Mouse (Mus musculus) liver, postnatal 0 days (tissue): Measurements from ENCODE around the gene Slc25a26. TPM values are rescaled to one million over a fixed set of nuclear protein-coding genes. Genes with fewer than 3 reads are reported as not detected.

Experiments used
- ATAC-seq: fragments of 200-750 bp; cut with Nextera tagmentation; 2 replicates; pipeline ENCODE4 v1.8.0; 2017; ENCODE audit warnings: mild to moderate bottlenecking, moderate library complexity
- DNase-seq: peaks from one replicate; pipeline ENCODE4 v3.0.0-alpha.2; 2016
- H3K27ac ChIP-seq: fragments of 300-500 bp; sonication (generic); 2 replicates; pipeline ENCODE4 v1.5.1; 2014; ENCODE audit warnings: antibody characterized with exemption, moderate library complexity, mild to moderate bottlenecking, low read depth
- H3K27me3 ChIP-seq: fragments of 300-500 bp; sonication (generic); 2 replicates; pipeline ENCODE4 v1.6.1; 2014; ENCODE audit warnings: low read length, control low read depth, mixed read lengths; ENCODE audit not compliant: insufficient read depth
- H3K36me3 ChIP-seq: fragments of 300-500 bp; sonication (generic); replicated peaks from 2 replicates; pipeline ENCODE4 v1.6.1; 2014; ENCODE audit warnings: mild to moderate bottlenecking, control low read depth, low read length, moderate library complexity, mixed read lengths; ENCODE audit not compliant: insufficient read depth
- H3K4me1 ChIP-seq: fragments of 300-500 bp; sonication (generic); 2 replicates; pipeline ENCODE4 v1.6.1; 2014; ENCODE audit warnings: antibody characterized with exemption, mild to moderate bottlenecking, control low read depth; ENCODE audit not compliant: insufficient read depth
- H3K4me2 ChIP-seq: fragments of 300-500 bp; sonication (generic); 2 replicates; pipeline ENCODE4 v1.6.1; 2014; ENCODE audit warnings: low read depth, mild to moderate bottlenecking, low read length, moderate library complexity, mixed read lengths
- H3K4me3 ChIP-seq: fragments of 300-500 bp; sonication (generic); 2 replicates; pipeline ENCODE4 v1.5.1; 2014; ENCODE audit warnings: low read depth, low read length
- H3K9ac ChIP-seq: fragments of 300-500 bp; sonication (generic); replicated peaks from 2 replicates; pipeline ENCODE4 v1.6.1; 2014; ENCODE audit warnings: mild to moderate bottlenecking, moderate library complexity
- H3K9me3 ChIP-seq: fragments of 300-500 bp; sonication (generic); 2 replicates; pipeline ENCODE4 v1.6.1; 2016; ENCODE audit warnings: mild to moderate bottlenecking, control low read depth, low read length, mixed read lengths
- CTCF ChIP-seq: sonication (generic); IDR thresholded peaks from 2 replicates; pipeline ENCODE4 v1.5.1; 2016; ENCODE audit warnings: antibody characterized with exemption, low read depth
- EP300 ChIP-seq: IDR thresholded peaks from 2 replicates; pipeline ENCODE4 v1.6.1; 2016; ENCODE audit warnings: antibody characterized with exemption, low read depth, mild to moderate bottlenecking
- WGBS: fragments of 180-500 bp; shearing (Covaris S2); extraction: QIAGEN DNeasy Blood & Tissue Kit; methylation state at CpG from one replicate; pipeline ENCODE4 v1.1.7; 2014; ENCODE audit not compliant: insufficient replicate concordance; 5-methylcytosine and 5-hydroxymethylcytosine counted together
- polyA plus RNA-seq: library from polyadenylated mRNA; unstranded; fragments of >200 nt; fragmentation: Nextera tagmentation; extraction: Ambion mirVana; gene quantifications from 2 replicates; pipeline ENCODE4 v1.2.1, GENCODE M21; 2015

Gene Slc25a26
- polyA plus RNA-seq, 1 experiment from 2014 or later, result 3.0 TPM

DNA sequence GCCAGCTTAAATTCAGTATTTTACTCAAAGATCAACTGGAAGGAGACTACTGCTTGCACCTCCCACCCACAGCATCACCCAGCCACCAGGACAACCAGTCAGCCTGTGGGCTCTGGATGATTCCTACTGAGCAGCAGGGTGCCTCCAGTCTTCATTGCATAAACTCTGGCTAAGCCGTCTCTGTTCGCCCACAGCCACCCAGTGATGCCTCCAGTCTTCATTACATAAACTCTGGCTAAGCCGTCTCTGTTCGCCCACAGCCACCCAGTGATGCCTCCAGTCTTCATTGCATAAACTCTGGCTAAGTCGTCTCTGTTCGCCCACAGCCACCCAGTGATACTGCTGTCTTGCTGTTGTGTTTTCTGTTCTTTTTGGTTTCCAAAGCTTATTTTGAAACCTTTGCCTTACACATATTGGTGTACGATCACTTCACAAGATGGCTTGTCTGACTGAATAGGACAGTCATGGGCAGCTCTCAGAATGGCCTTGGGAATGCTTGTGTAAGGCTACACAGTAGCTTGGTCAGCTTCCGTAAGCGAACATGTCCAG lies 84.1 kb downstream of the Slc25a26 start:
- WGBS, result 85% methylated on average over 9 of the region's 9 CpGs
- Histone ChIP-seq H3K9me3 (no peaks in the 10 kb centered on the region), H3K4me1 (no peaks in the 10 kb centered on the region), H3K9ac (no peak overlapping the region), H3K4me3 (no peak overlapping the region), H3K4me2 (no peak overlapping the region), H3K27ac (no peak overlapping the region), H3K36me3 (no peaks in the 10 kb centered on the region), H3K27me3 (no peaks in the 10 kb centered on the region)
- TF ChIP-seq CTCF (no peak), EP300 (no peak)
- ATAC-seq (no peak), DNase-seq (no peak)

- H3K4me3 ChIP-seq, result no peak overlapping the region
- no peaks in the 10 kb centered on the region for H3K36me3 ChIP-seq
- H3K9me3 ChIP-seq, result no peaks in the 10 kb centered on the region
- DNase-seq, result no peak
- no peaks in the 10 kb centered on the region for H3K4me1 ChIP-seq
- no peak overlapping the region for H3K9ac ChIP-seq
- TF ChIP-seq EP300 (no peak), CTCF (no peak)
- WGBS, result 73% methylated on average over 4 of the region's 4 CpGs
- no peak overlapping the region for H3K27ac ChIP-seq
- ATAC-seq, result no peak
- no peak overlapping the region for H3K4me2 ChIP-seq
- no peaks in the 10 kb centered on the region for H3K27me3 ChIP-seq
Measured at GRCm38 (mm10) chr6:94584976-94585375, 84.8 kb downstream of the Slc25a26 start.

- H3K36me3 ChIP-seq, result no peaks in the 10 kb centered on the region
Measured at GRCm38 (mm10) chr6:94588365-94588764, 88.2 kb downstream of the Slc25a26 start.

DNA sequence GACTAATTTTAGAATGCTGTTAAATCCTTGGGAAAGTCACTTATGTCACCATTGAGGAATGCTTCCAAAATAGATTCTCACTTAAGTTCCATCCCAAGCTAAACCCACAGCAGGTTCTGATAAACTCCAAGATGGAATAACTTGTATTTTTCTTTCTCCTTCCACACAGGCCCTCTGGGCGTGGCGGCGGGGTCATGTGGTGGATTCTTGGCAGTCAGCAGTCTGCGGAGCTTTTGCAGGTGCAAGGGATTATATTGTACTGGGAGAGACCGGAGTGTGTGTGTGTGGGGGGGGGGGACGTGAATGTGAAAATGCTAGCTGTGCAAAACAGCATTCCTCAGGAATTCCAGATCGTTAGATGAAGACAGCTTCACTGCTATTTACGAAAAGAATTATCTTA lies 92.1 kb downstream of the Slc25a26 start:
- H3K9me3 ChIP-seq, result no peaks in the 10 kb centered on the region
- no peak overlapping the region for H3K4me2 ChIP-seq
- DNase-seq (peak; percentile 10), ATAC-seq (no peak)
- WGBS, result 70% methylated on average over 8 of the region's 8 CpGs
- H3K27me3 ChIP-seq, result no peaks in the 10 kb centered on the region
- H3K36me3 ChIP-seq, result no peaks in the 10 kb centered on the region
- no peak overlapping the region for H3K27ac ChIP-seq
- no peaks in the 10 kb centered on the region for H3K4me1 ChIP-seq
- no peak overlapping the region for H3K4me3 ChIP-seq
- TF ChIP-seq CTCF, result no peak
- TF ChIP-seq EP300, result no peak
- no peak overlapping the region for H3K9ac ChIP-seq

More at GRCm38 (mm10) chr6:94588365-94588764, 88.2 kb downstream of the Slc25a26 start:
- DNase-seq, result no peak
- TF ChIP-seq CTCF (no peak), EP300 (no peak)
- Histone ChIP-seq H3K4me1 (no peaks in the 10 kb centered on the region), H3K4me3 (no peak overlapping the region), H3K9me3 (no peaks in the 10 kb centered on the region), H3K27me3 (no peaks in the 10 kb centered on the region), H3K27ac (no peak overlapping the region), H3K4me2 (no peak overlapping the region), H3K9ac (no peak overlapping the region)
- WGBS, result 82% methylated on average over 4 of the region's 4 CpGs
- no peak for ATAC-seq

- TF ChIP-seq CTCF (no peak), EP300 (no peak)
- WGBS, result 64% methylated on average over 4 of the region's 4 CpGs
- Histone ChIP-seq H3K4me3 (no peak overlapping the region), H3K36me3 (no peaks in the 10 kb centered on the region), H3K4me1 (no peaks in the 10 kb centered on the region), H3K9me3 (no peaks in the 10 kb centered on the region), H3K9ac (no peak overlapping the region), H3K4me2 (no peak overlapping the region), H3K27me3 (no peaks in the 10 kb centered on the region), H3K27ac (no peak overlapping the region)
- peak; percentile 5 for DNase-seq
- no peak for ATAC-seq
Measured at GRCm38 (mm10) chr6:94592710-94593109, 92.6 kb downstream of the Slc25a26 start.

- Histone ChIP-seq H3K4me3 (no peak overlapping the region), H3K4me2 (no peak overlapping the region), H3K36me3 (no peaks in the 10 kb centered on the region), H3K9ac (no peak overlapping the region), H3K27me3 (no peaks in the 10 kb centered on the region), H3K4me1 (no peaks in the 10 kb centered on the region), H3K27ac (no peak overlapping the region), H3K9me3 (no peaks in the 10 kb centered on the region)
- TF ChIP-seq EP300 (no peak), CTCF (no peak)
- WGBS, result 82% methylated on average over 6 of the region's 6 CpGs
- DNase-seq (peak; percentile 8), ATAC-seq (no peak)
Measured at GRCm38 (mm10) chr6:94594096-94594665, 94.0 kb downstream of the Slc25a26 start.
